12 mouse cellular contexts compared by ENCODE assay signal in the genomic region with DNA sequence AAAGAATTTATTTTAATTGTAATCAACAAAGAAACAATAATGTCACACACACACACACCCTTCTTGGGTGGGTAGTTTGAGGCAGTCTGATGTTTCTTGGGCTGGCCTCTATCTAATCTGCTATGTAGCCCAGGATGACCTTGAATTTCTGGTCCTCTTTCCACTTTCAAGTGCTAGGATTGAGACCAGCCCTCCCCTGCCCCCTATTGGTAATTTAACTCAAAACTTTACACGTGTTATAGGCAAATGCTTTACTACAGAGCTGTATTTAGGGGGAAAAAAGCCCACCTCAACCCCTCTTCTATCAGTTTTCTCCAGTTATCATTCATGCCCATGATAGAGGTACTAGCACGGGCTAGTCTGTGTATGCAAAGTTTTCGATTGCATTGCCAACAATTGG. TPM values are rescaled to one million over a fixed set of nuclear protein-coding genes. Genes with fewer than 3 reads are reported as not detected.
DNase-seq lines count a peak whose midpoint lies in the region; ATAC-seq and TF ChIP-seq lines count a peak whose summit lies in the region.
"Had no signal": no experiment of that assay in that cellular context is flagged by ENCODE, and none has a peak within 500 bp of the region (broad histone marks: within the 10 kb centered on the region; RNA-seq: fewer than 3 reads in every experiment).

No protein-coding gene starts in this region.

- H3K36me3 ChIP-seq in kidney, adult 2 months (ENCODE audit: control insufficient read depth, insufficient read depth, low read length): no peaks in the 10 kb centered on the region
- H3K36me3 ChIP-seq in midbrain, postnatal 0 days (ENCODE audit: insufficient read depth, low read length): no peaks in the 10 kb centered on the region
- H3K36me3 ChIP-seq in midbrain, embryonic 13.5 days: no peaks in the 10 kb centered on the region
- H3K36me3 ChIP-seq in stomach, postnatal 0 days (ENCODE audit: control insufficient read depth, insufficient read depth, low read length): no peaks in the 10 kb centered on the region
- H3K36me3 ChIP-seq: embryonic facial prominence, embryonic 15.5 days; neural tube, embryonic 15.5 days had no signal

- WGBS in kidney, adult 2 months: 72% methylated on average over 3 of the region's 3 CpGs
- 76% methylated on average over 3 of the region's 3 CpGs for WGBS in midbrain, postnatal 0 days
- WGBS in midbrain, embryonic 13.5 days: 74% methylated on average over 3 of the region's 3 CpGs
- WGBS in stomach, postnatal 0 days: 37% methylated on average over 3 of the region's 3 CpGs

- no peak for TF ChIP-seq EP300 in stomach, postnatal 0 days (optimal IDR thresholded peaks at IDR 0.05)

- H3K4me3 ChIP-seq in kidney, adult 2 months (ENCODE audit: insufficient read depth, low read depth, low read length): no peak overlapping the region
- H3K4me3 ChIP-seq in midbrain, postnatal 0 days (ENCODE audit: low read depth, low read length): no peak overlapping the region
- no peak overlapping the region for H3K4me3 ChIP-seq in midbrain, embryonic 13.5 days (replicated peaks)
- H3K4me3 ChIP-seq in stomach, postnatal 0 days (ENCODE audit: low read depth, low read length): no peak overlapping the region
- H3K4me3 ChIP-seq: embryonic facial prominence, embryonic 15.5 days; neural tube, embryonic 15.5 days had no signal

- 0 out of 2 replicates have a peak, but pooled peaks have one; percentile 17 for TF ChIP-seq CTCF in kidney, adult 2 months (conservative IDR thresholded peaks at IDR 0.05; ENCODE audit: insufficient read depth, insufficient read length, low read depth, low read length)
- 0 out of 2 replicates have a peak, but pooled peaks have one; percentile 15 for TF ChIP-seq CTCF in midbrain, postnatal 0 days (IDR thresholded peaks at IDR 0.05)
- peak; percentile 56 for TF ChIP-seq CTCF in stomach, postnatal 0 days (IDR thresholded peaks at IDR 0.05; ENCODE audit: low read depth)

- no peak for TF ChIP-seq POLR2A in kidney, adult 2 months (IDR thresholded peaks at IDR 0.05; ENCODE audit: low read depth, low read length)

- no peak overlapping the region for H3K9ac ChIP-seq in midbrain, postnatal 0 days (replicated peaks; ENCODE audit: low read length, poor library complexity, severe bottlenecking)
- no peak overlapping the region for H3K9ac ChIP-seq in midbrain, embryonic 13.5 days (replicated peaks)
- no peak overlapping the region for H3K9ac ChIP-seq in stomach, postnatal 0 days (ENCODE audit: low read length)
- H3K9ac ChIP-seq: embryonic facial prominence, embryonic 15.5 days; neural tube, embryonic 15.5 days had no signal

- no peak for ATAC-seq in midbrain, postnatal 0 days (ENCODE audit: low FRiP score)
- no peak for ATAC-seq in midbrain, embryonic 13.5 days
- no peak for ATAC-seq in stomach, postnatal 0 days (ENCODE audit: low FRiP score, low TSS enrichment)
- ATAC-seq: forebrain, embryonic 14.5 days had no signal

- peaks cover 16% of the 10 kb centered on the region; the same call in 1 of the 2 replicates for H3K4me1 ChIP-seq in kidney, adult 2 months (ENCODE audit: control insufficient read depth, insufficient read depth, low read length)
- H3K4me1 ChIP-seq in midbrain, postnatal 0 days (ENCODE audit: insufficient read depth, low read length): no peaks in the 10 kb centered on the region
- H3K4me1 ChIP-seq in midbrain, embryonic 13.5 days (replicated peaks): no peaks in the 10 kb centered on the region
- no peaks in the 10 kb centered on the region; the same call in 1 of the 2 replicates for H3K4me1 ChIP-seq in stomach, postnatal 0 days (replicated peaks; ENCODE audit: control insufficient read depth, insufficient read depth)
- H3K4me1 ChIP-seq: neural tube, embryonic 15.5 days had no signal

- H3K9me3 ChIP-seq in midbrain, postnatal 0 days (ENCODE audit: low read length): no peaks in the 10 kb centered on the region
- H3K9me3 ChIP-seq in midbrain, embryonic 13.5 days: no peaks in the 10 kb centered on the region
- no peaks in the 10 kb centered on the region for H3K9me3 ChIP-seq in stomach, postnatal 0 days (ENCODE audit: control insufficient read depth, low read length)
- H3K9me3 ChIP-seq: embryonic facial prominence, embryonic 15.5 days; neural tube, embryonic 15.5 days had no signal

- no peaks in the 10 kb centered on the region for H3K27me3 ChIP-seq in kidney, adult 2 months (replicated peaks; ENCODE audit: control insufficient read depth, insufficient read depth, low read length)
- H3K27me3 ChIP-seq in midbrain, postnatal 0 days (ENCODE audit: insufficient read depth, low read length): no peaks in the 10 kb centered on the region
- H3K27me3 ChIP-seq in midbrain, embryonic 13.5 days: no peaks in the 10 kb centered on the region
- H3K27me3 ChIP-seq in stomach, postnatal 0 days (ENCODE audit: control insufficient read depth, insufficient read depth, low read length): no peaks in the 10 kb centered on the region
- H3K27me3 ChIP-seq: embryonic facial prominence, embryonic 15.5 days; neural tube, embryonic 15.5 days had no signal

- H3K27ac ChIP-seq in kidney, adult 2 months (ENCODE audit: insufficient read depth, low read depth, low read length): no peak overlapping the region
- H3K27ac ChIP-seq in midbrain, postnatal 0 days (ENCODE audit: low read depth, low read length): no peak overlapping the region
- H3K27ac ChIP-seq in midbrain, embryonic 13.5 days: no peak overlapping the region
- peak overlapping the region; percentile 91; the same call in 1 of the 2 replicates for H3K27ac ChIP-seq in stomach, postnatal 0 days (replicated peaks)
- H3K27ac ChIP-seq: neural tube, embryonic 15.5 days had no signal

- H3K4me2 ChIP-seq in midbrain, postnatal 0 days (ENCODE audit: low read depth, low read length, poor library complexity, severe bottlenecking): no peak overlapping the region
- no peak overlapping the region for H3K4me2 ChIP-seq in midbrain, embryonic 13.5 days (replicated peaks)
- H3K4me2 ChIP-seq in stomach, postnatal 0 days (replicated peaks; ENCODE audit: low read depth): no peak overlapping the region
- H3K4me2 ChIP-seq: embryonic facial prominence, embryonic 15.5 days; neural tube, embryonic 15.5 days had no signal

- DNase-seq in kidney, adult 2 months: no peak
- DNase-seq in kidney, adult 11 months: no peak
- no peak for DNase-seq in midbrain, postnatal 0 days (ENCODE audit: low spot score)
- DNase-seq in NIH3T3 (ENCODE audit: low read depth): peak; percentile 53
- DNase-seq in stomach, postnatal 0 days (ENCODE audit: low spot score): no peak
- no peak for DNase-seq in ovary, postnatal 14 days (ENCODE audit: low spot score)
- DNase-seq in adipocyte (ENCODE audit: low spot score): no peak
- DNase-seq: cerebellum, adult 11-12 months had no signal

RNA-seq across cellular contexts. Expression of gene Tango6, which starts 37.9 kb away (rescaled TPM):
- polyA plus RNA-seq in kidney, adult 2 months (2012; rRNA removed): 6.1 TPM in 2 replicates
- 6.1 and 7.3 TPM in 2 replicates for total RNA-seq in midbrain, postnatal 0 days (2014; rRNA removed)
- polyA plus RNA-seq in midbrain, postnatal 0 days (2015; fragmentation: Nextera tagmentation; extraction: Ambion mirVana): 3.0 and 3.1 TPM in 2 replicates
- polyA plus RNA-seq in midbrain, embryonic 13.5 days (2015; fragmentation: Nextera tagmentation; extraction: Ambion mirVana): 7.5 and 7.7 TPM in 2 replicates
- polyA plus RNA-seq in stomach, postnatal 0 days (2015; fragmentation: Nextera tagmentation; extraction: Ambion mirVana): 3.0 and 3.1 TPM in 2 replicates

RNA-seq across cellular contexts. Expression of gene Cdh1, which starts 41.8 kb away (rescaled TPM):
- polyA plus RNA-seq in kidney, adult 2 months (2012; rRNA removed): 68.7 and 81.7 TPM in 2 replicates
- total RNA-seq in midbrain, postnatal 0 days (2014; rRNA removed): 7.9 and 8.8 TPM in 2 replicates
- 6.4 and 6.9 TPM in 2 replicates for polyA plus RNA-seq in midbrain, postnatal 0 days (2015; fragmentation: Nextera tagmentation; extraction: Ambion mirVana)
- polyA plus RNA-seq in midbrain, embryonic 13.5 days (2015; fragmentation: Nextera tagmentation; extraction: Ambion mirVana): 3.3 and 4.0 TPM in 2 replicates
- polyA plus RNA-seq in stomach, postnatal 0 days (2015; fragmentation: Nextera tagmentation; extraction: Ambion mirVana): 118 and 131 TPM in 2 replicates
